Mouse (Mus musculus) hindbrain, embryonic 12.5 days (tissue): Measurements from ENCODE around the gene Spg20. TPM values are rescaled to one million over a fixed set of nuclear protein-coding genes. Genes with fewer than 3 reads are reported as not detected.

Experiments
- ATAC-seq: fragments of 200-750 bp; cut with Nextera tagmentation; 2 replicates; pipeline ENCODE4 v1.8.0; 2017; ENCODE audit warnings: moderate TSS enrichment; ENCODE audit not compliant: low FRiP score
- H3K27ac ChIP-seq: fragments of 300-500 bp; sonication (generic); 2 replicates; pipeline ENCODE4 v1.5.1; 2016; ENCODE audit warnings: mild to moderate bottlenecking
- H3K27me3 ChIP-seq: fragments of 300-500 bp; sonication (generic); 2 replicates; pipeline ENCODE4 v1.6.1; 2016; ENCODE audit warnings: mild to moderate bottlenecking
- H3K36me3 ChIP-seq: fragments of 300-500 bp; sonication (generic); 2 replicates; pipeline ENCODE4 v1.6.1; 2016; ENCODE audit warnings: mild to moderate bottlenecking
- H3K4me1 ChIP-seq: fragments of 300-500 bp; sonication (generic); 2 replicates; pipeline ENCODE4 v1.6.1; 2016
- H3K4me2 ChIP-seq: fragments of 300-500 bp; sonication (generic); replicated peaks from 2 replicates; pipeline ENCODE4 v1.6.1; 2016; ENCODE audit warnings: mild to moderate bottlenecking
- H3K4me3 ChIP-seq: fragments of 300-500 bp; sonication (generic); 2 replicates; pipeline ENCODE4 v1.5.1; 2016; ENCODE audit warnings: mild to moderate bottlenecking
- H3K9ac ChIP-seq: fragments of 300-500 bp; sonication (generic); 2 replicates; pipeline ENCODE4 v1.6.1; 2016; ENCODE audit warnings: mild to moderate bottlenecking, moderate library complexity
- H3K9me3 ChIP-seq: fragments of 300-500 bp; sonication (generic); replicated peaks from 2 replicates; pipeline ENCODE4 v1.6.1; 2016; ENCODE audit warnings: mild to moderate bottlenecking
- WGBS: fragments of 180-500 bp; shearing (Covaris S2); methylation state at CpG from one replicate; pipeline ENCODE4 v1.1.7; 2016; 5-methylcytosine and 5-hydroxymethylcytosine counted together
- microRNA-seq: library from miRNA; unstranded; fragments of <30 nt; microRNA quantifications from one replicate; pipeline ENCODE4, GENCODE M21; 2017
- polyA plus RNA-seq: library from polyadenylated mRNA; unstranded; fragments of >200 nt; fragmentation: Nextera tagmentation; extraction: Ambion mirVana; gene quantifications from 2 replicates; pipeline ENCODE4 v1.2.1, GENCODE M21; 2016

The Spg20 gene
- polyA plus RNA-seq, 1 experiment from 2014 or later = 47.1 TPM

- Histone ChIP-seq H3K4me3 (no peak overlapping the region), H3K27me3 (no peaks in the 10 kb centered on the region), H3K9me3 (no peaks in the 10 kb centered on the region), H3K27ac (no peak overlapping the region), H3K4me2 (no peak overlapping the region), H3K4me1 (no peaks in the 10 kb centered on the region), H3K36me3 (no peaks in the 10 kb centered on the region), H3K9ac (no peak overlapping the region)
- WGBS = 44% methylated on average over 7 of the region's 7 CpGs
- ATAC-seq = no peak; the same call in 1 of the 2 replicates
Observed at GRCm38 (mm10) chr3:55161144-55161543, 49.2 kb downstream of the Spg20 start.

- no peaks in the 10 kb centered on the region for H3K27me3 ChIP-seq
- no peak overlapping the region for H3K9ac ChIP-seq
- H3K4me3 ChIP-seq = no peak overlapping the region
- no peak overlapping the region for H3K27ac ChIP-seq
- WGBS = 75% methylated on average over 4 of the region's 4 CpGs
- H3K36me3 ChIP-seq = no peaks in the 10 kb centered on the region
- H3K4me2 ChIP-seq = no peak overlapping the region
- ATAC-seq = no peak
- H3K4me1 ChIP-seq = no peaks in the 10 kb centered on the region
- no peaks in the 10 kb centered on the region for H3K9me3 ChIP-seq
Observed at GRCm38 (mm10) chr3:55163510-55163909, 51.6 kb downstream of the Spg20 start.

DNA sequence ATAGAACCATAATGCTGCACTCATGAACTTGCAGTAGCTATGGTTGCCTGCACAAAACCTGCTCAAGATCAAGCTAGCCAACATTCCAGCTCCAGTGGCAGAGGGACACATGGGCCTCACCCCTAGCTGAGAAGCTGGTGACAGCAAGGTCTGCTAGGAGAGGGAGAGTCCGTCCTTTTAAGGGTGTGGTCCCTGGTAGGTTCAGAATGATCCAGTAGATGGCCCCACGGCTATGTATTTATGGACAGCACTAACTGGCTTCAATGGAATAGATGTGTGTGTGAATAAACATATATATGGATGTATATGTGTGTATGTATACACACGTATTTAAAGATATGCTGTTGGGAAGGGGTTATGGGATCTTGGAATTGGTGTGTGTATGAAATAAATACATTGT, 60.6 kb downstream of the Spg20 start:
- Histone ChIP-seq H3K27ac (no peak overlapping the region), H3K36me3 (no peaks in the 10 kb centered on the region), H3K9me3 (no peaks in the 10 kb centered on the region), H3K27me3 (no peaks in the 10 kb centered on the region), H3K9ac (no peak overlapping the region), H3K4me3 (no peak overlapping the region), H3K4me2 (no peak overlapping the region), H3K4me1 (no peaks in the 10 kb centered on the region)
- 80% methylated on average over 3 of the region's 3 CpGs for WGBS
- ATAC-seq = no peak

- WGBS = 63% methylated on average over 6 of the region's 6 CpGs
- Histone ChIP-seq H3K9ac (no peak overlapping the region), H3K4me3 (no peak overlapping the region), H3K9me3 (no peaks in the 10 kb centered on the region), H3K27me3 (no peaks in the 10 kb centered on the region), H3K27ac (no peak overlapping the region), H3K4me2 (no peak overlapping the region), H3K4me1 (no peaks in the 10 kb centered on the region), H3K36me3 (no peaks in the 10 kb centered on the region)
- no peak for ATAC-seq
Observed at GRCm38 (mm10) chr3:55177271-55177670, 65.4 kb downstream of the Spg20 start.

GRCm38 (mm10) chr3:55181766-55182165, 69.9 kb downstream of the Spg20 start, which contains the start of gene Sohlh2:
Sohlh2 (plus strand) TSS chr3:55182028.
- H3K27ac ChIP-seq = no peak within 1 kb of the TSS
- ATAC-seq = no peak
- no peaks in the 10 kb centered on the region for H3K36me3 ChIP-seq
- 90% methylated on average over 22 of the region's 22 CpGs for WGBS
- H3K4me2 ChIP-seq = no peak within 1 kb of the TSS
- H3K9ac ChIP-seq = no peak within 1 kb of the TSS
- no peak within 1 kb of the TSS for H3K4me3 ChIP-seq
- no peaks in the 10 kb centered on the region for H3K4me1 ChIP-seq
- H3K27me3 ChIP-seq = no peaks in the 10 kb centered on the region
- H3K9me3 ChIP-seq = no peaks in the 10 kb centered on the region

Small RNA genes within 50 kb of the gene (microRNA-seq; reads per million reads assigned to microRNA genes)
- gene Gm22029 = not detected

Other genes with a start within 250 kb of the Spg20 start
- gene Sertm1, start 196.2 kb upstream of the Spg20 start, polyA plus RNA-seq = 0.67 and 0.73 TPM in 2 replicates
- 2.0 and 4.0 TPM in 2 replicates for gene Ccna1, start 56.6 kb upstream of the Spg20 start, polyA plus RNA-seq
- gene Ccdc169, start 25.2 kb downstream of the Spg20 start, polyA plus RNA-seq = 0.06 and 0.08 TPM in 2 replicates
- not detected in 2 replicates for gene Sohlh2, start 69.9 kb downstream of the Spg20 start, polyA plus RNA-seq
- 164 and 171 TPM in 2 replicates for gene Dclk1, start 130.3 kb downstream of the Spg20 start, polyA plus RNA-seq